Mouse (Mus musculus) kidney, adult 8-10 months (tissue): Measurements from ENCODE around the gene Fras1.
A peak's percentile ranks its signal among the peaks of the same experiment; 100 is the strongest.

ENCODE experiments used
- DNase-seq, 2 experiments: peaks; one replicate each; pipeline ENCODE4 v3.0.0; 2022

The Fras1 gene

GRCm38 (mm10) chr5:96405139-96405842 lies 31.5 kb downstream of the Fras1 start:
- DNase-seq, result no peak

GRCm38 (mm10) chr5:96408291-96408690 lies 34.5 kb downstream of the Fras1 start:
- no peak for DNase-seq

DNA sequence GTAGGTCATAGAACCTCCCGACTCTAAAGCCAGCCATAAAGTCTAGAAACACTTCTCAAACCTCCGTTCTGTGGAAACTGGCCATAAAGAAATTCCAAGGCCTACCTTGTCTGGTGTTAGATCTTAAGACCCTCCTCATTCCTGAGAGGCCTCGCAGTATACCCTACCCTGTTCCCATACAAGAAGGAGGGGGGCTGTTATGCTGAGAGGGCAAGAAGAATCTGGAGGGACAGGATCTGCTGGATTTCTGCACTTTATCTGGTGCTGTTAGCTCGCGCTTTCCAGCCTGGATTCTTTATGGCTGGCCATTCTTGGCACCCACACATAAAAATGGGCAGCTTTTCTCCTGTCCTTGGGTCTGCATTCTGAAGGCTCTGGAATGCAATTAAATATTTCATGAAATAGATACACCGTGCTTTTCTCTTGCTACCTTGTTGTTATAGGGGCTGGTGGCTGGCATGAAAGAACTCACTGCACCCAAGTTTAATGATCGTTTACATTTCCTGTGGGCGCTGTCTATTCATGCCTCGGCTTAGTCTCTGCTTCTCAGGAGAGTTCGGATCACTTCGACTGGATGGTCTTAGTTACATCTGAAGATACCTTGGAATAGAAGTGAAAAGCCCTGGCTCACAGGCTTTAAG lies 39.1 kb downstream of the Fras1 start:
- peak in 1 of 2 experiments; percentile 15 for DNase-seq

GRCm38 (mm10) chr5:96417121-96417520 lies 43.4 kb downstream of the Fras1 start:
- no peak for DNase-seq

DNA sequence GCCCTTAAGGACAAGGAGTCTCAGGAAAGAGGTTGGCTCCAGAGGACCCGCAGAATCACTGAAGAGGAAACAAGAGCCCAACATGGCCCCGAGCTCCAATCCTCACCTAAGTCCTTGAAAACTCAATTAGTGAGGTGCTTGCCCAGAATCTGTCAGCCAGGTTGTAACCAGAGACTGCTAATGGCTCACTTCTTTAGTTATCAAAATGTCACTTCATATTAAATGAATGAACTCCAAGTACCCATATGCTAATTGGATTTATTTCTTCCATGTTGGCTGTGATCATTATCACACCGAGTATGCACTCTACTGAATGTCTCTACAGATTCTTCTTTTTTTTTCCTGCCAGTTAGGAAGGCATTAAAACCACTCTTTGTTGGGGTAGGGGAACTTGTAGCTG lies 47.8 kb downstream of the Fras1 start:
- DNase-seq, result no peak

DNA sequence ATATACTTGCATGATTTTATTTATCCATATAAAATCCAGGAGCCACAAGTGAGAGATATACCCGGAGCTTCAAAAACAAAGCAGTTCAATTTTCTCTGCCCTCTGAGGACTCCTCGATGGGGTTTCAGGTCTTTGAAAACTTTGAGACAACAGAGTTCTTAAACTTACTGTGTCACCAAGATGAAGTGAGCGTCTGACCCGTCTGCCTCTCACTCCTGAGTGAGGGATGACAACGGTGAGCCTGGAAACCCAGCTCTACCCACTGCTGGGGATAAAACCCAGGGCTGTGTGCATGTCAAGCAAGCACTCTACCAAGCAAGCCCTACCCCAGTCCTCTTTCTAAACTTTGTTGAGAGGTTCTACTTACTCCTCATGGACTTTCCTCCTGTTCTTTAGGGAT lies 49.0 kb downstream of the Fras1 start:
- DNase-seq, result no peak

GRCm38 (mm10) chr5:96425391-96425790 lies 51.6 kb downstream of the Fras1 start:
- DNase-seq, result no peak

DNA sequence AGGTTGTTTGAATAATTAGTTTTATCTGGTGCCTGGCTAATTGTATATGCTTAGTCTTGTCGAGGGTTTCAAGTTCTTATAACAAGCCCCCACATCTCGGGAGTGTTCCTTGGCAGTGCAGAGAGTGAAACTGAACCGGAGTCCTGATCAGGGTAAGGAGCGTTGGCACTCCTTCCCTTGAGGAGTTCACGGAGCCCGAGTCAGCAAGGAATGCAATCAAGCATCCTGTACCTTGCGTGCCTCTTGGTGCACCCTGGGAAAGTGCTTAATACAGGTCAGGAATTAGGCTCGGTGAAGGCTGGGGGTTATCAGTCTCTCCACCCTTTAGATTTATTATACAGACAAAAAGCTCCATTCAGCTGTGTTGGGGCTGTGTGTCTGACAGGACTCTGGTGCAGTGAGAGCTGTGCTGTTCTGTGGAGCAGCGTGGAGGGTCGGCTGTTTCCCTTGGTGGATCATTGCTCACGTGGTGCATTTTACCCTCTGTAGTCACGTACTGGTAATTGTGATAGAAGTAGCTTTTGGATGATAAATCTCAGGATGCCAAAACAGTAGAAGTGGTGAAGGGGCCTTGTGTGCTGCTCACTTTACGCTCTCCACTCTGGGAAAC lies 55.9 kb downstream of the Fras1 start:
- DNase-seq, result no peak

- peak in 1 of 2 experiments; percentile 33 for DNase-seq
Observed at GRCm38 (mm10) chr5:96437870-96438269, 64.1 kb downstream of the Fras1 start.

DNA sequence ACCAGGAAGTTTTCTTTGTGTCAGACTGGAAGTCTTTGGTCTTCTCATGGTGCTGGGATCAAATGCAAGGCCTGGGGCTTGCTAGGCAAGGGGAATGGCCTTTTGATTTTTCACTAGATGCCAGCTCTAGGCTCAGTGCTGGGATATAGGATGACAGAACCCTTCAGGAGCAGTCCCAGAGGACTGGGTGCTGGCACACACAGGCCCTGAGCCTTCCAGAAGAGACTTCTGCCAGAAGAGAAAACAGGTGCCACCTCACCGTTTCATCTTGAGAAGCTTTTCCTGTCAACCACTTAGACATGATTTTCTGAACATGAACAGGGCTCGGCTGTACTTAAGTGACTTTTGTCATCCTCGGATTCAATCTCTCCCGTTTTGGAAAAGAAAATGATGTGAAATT lies 66.1 kb downstream of the Fras1 start:
- no peak for DNase-seq

GRCm38 (mm10) chr5:96447460-96447859 lies 73.7 kb downstream of the Fras1 start:
- DNase-seq, result peak; percentile 52 to 65

- DNase-seq, result no peak
Observed at GRCm38 (mm10) chr5:96452027-96452426, 78.3 kb downstream of the Fras1 start.

GRCm38 (mm10) chr5:96453386-96453785 lies 79.6 kb downstream of the Fras1 start:
- no peak for DNase-seq

GRCm38 (mm10) chr5:96454422-96454821 lies 80.7 kb downstream of the Fras1 start:
- DNase-seq, result no peak

GRCm38 (mm10) chr5:96455241-96455640 lies 81.5 kb downstream of the Fras1 start:
- no peak for DNase-seq

DNA sequence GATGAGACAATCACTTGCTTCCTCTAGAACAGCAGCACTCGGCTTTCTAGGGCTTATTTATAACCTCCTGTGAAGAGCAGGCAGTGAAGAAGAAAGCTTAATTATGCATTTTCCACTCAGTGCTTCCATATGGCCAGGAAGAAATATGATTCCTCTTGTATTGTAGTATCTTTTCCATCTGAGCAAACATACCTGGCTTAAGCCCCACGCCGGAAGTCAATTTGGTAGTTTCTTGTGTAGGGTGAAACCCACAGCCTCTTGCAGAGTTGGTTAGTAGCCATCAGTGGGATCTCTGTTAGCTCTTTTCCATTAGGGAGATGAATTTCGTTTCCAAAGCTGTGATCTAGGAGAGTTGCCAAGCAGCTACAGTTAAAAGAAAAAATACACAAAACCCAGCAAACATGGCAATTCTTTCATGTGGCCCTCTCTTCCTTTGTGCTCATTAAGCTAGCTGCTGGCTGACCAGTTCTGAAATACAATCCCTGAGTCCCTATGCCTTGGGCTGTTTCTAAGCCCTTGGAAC lies 83.7 kb downstream of the Fras1 start:
- DNase-seq, result no peak

DNA sequence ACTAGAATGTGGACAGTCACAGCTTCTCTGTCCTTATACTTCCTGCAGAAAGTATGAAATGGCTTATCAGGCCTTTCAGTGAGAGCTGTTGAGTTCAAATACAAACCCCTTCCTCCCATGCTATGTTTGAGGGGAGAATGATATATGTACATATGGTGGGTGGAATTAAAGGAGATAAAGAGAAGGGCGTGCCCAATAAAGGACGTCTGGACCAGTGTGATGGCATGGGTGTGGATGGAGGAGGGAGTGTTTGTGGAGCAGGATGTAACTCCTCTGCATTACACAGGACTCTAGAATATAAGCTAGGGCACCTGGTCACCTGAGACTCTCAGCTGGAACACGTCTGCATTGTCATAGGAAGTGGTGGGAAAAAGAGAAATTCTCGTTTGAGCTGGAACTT lies 85.8 kb downstream of the Fras1 start:
- no peak for DNase-seq

DNA sequence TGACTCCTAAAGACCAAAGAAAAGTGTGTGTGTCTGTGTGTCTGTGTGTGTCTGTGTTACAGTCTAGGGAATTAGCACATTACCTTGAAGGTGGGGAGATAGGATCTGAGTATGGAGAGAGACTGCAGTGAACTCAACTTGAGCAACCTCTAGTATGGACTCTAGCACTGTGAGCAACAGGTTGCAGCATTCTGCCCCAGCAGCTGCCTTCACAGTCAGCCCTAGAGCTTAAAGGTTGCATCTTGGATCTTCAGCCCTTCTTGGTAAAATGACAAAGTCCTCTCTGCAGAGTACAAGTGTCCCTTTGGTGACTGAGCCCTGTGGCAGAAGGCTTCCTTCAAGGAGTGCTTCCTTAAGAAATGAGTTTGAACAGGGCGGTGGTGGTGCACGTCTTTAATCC lies 88.4 kb downstream of the Fras1 start:
- no peak for DNase-seq

GRCm38 (mm10) chr5:96466461-96466860 lies 92.7 kb downstream of the Fras1 start:
- no peak for DNase-seq

- DNase-seq, result no peak
Observed at GRCm38 (mm10) chr5:96471995-96472394, 98.2 kb downstream of the Fras1 start.

DNA sequence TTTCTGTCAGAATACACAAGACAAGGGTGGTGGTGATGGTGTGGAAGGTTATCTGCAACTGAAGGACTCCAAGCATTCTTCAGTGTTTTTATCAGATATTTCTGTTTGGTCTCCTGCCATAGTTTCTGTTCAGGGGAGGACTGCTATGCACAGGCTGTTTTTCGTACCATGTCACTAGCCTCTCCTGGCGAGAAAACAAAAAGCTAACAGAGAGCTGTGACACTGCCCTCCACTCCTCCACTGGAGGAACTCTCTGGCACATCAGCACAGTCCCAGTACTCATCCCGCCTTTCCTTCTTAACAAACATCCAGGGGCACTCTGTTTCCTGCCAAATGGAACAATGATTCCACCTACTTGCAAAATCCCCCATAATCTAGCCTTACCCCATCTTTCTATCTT lies 101.7 kb downstream of the Fras1 start:
- no peak for DNase-seq

DNA sequence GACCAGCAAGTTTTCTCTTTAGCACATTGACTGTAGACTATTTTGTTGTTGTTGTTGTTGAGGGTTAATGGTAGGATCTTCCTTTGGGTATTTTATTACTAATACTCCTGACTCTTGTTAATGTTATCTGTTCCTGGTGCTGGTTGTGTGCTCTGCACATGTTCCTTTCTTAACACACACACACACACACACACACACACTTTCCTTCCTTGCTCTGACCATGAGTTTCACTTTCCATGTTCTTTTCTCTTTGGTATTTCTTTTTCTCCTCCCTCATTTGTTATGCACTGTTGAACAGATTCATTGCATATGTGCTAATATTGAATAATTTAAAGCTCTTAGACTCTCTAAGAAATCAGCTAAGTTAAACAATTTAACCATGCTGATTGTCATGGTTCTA lies 105.2 kb downstream of the Fras1 start:
- no peak for DNase-seq

- no peak for DNase-seq
Observed at GRCm38 (mm10) chr5:96481159-96481558, 107.4 kb downstream of the Fras1 start.

GRCm38 (mm10) chr5:96482054-96482453 lies 108.3 kb downstream of the Fras1 start:
- DNase-seq, result no peak
